11 mouse cellular contexts compared by ENCODE assay signal in genomic region chr16:97017171-97017738, GRCm38 (mm10).
DNase-seq lines count a peak whose midpoint lies in the region; ATAC-seq and TF ChIP-seq lines count a peak whose summit lies in the region.
"Had no signal": no experiment of that assay in that cellular context is flagged by ENCODE, and none has a peak within 500 bp of the region (broad histone marks: within the 10 kb centered on the region; RNA-seq: fewer than 3 reads in every experiment).

No protein-coding gene starts in this region.

- no peak overlapping the region for H3K27ac ChIP-seq in left cerebral cortex, adult 2 months
- no peak overlapping the region; the same call in 1 of the 2 replicates for H3K27ac ChIP-seq in hindbrain, embryonic 15.5 days (replicated peaks)
- peak overlapping the region; percentile 68; the same call in 1 of the 2 replicates for H3K27ac ChIP-seq in midbrain, postnatal 0 days (ENCODE audit: low read depth, low read length)
- H3K27ac ChIP-seq: macrophage had no signal

- no peaks in the 10 kb centered on the region for H3K9me3 ChIP-seq in hindbrain, embryonic 15.5 days
- H3K9me3 ChIP-seq in midbrain, postnatal 0 days (ENCODE audit: low read length), result no peaks in the 10 kb centered on the region

- peak; percentile 34 for TF ChIP-seq CTCF in left cerebral cortex, adult 2 months (IDR thresholded peaks at IDR 0.05)
- peak; percentile 70 for TF ChIP-seq CTCF in midbrain, postnatal 0 days (IDR thresholded peaks at IDR 0.05)

- H3K4me1 ChIP-seq in hindbrain, embryonic 15.5 days (replicated peaks), result peaks cover 15% of the 10 kb centered on the region
- no peaks in the 10 kb centered on the region for H3K4me1 ChIP-seq in midbrain, postnatal 0 days (ENCODE audit: insufficient read depth, low read length)

- DNase-seq in embryo, embryonic 10.5 days (ENCODE audit: low spot score), result peak; percentile 13
- no peak for DNase-seq in embryo, embryonic 11 days
- DNase-seq in left cerebral cortex, adult 2 months (ENCODE audit: extremely low spot score in 1 of 2, low spot score in 2 of 2), result no peak
- no peak for DNase-seq in left cerebral cortex, postnatal 25 days (ENCODE audit: low spot score in 2 of 2)
- peak; percentile 62 for DNase-seq in midbrain, postnatal 0 days (ENCODE audit: low spot score)
- no peak for DNase-seq in heart, adult 18-20 months
- DNase-seq: cerebellum, adult 11-12 months; heart, adult 11 months had no signal

- WGBS in hindbrain, embryonic 15.5 days, result 84% methylated on average over 3 of the region's 3 CpGs
- WGBS in midbrain, postnatal 0 days, result 64% methylated on average over 3 of the region's 3 CpGs

- no peaks in the 10 kb centered on the region for H3K36me3 ChIP-seq in hindbrain, embryonic 15.5 days
- no peaks in the 10 kb centered on the region for H3K36me3 ChIP-seq in midbrain, postnatal 0 days (ENCODE audit: insufficient read depth, low read length)

- ATAC-seq in hindbrain, embryonic 15.5 days (ENCODE audit: low FRiP score, low read depth), result peak; percentile 29; the same call in 1 of the 2 replicates
- no peak for ATAC-seq in midbrain, postnatal 0 days (ENCODE audit: low FRiP score)
- no peak; the same call in 1 of the 2 replicates for ATAC-seq in granulocyte monocyte progenitor cell, adult 5-6 weeks (replicated peaks; ENCODE audit: poor library complexity, severe bottlenecking)

- H3K27me3 ChIP-seq in hindbrain, embryonic 15.5 days, result no peaks in the 10 kb centered on the region
- H3K27me3 ChIP-seq in midbrain, postnatal 0 days (ENCODE audit: insufficient read depth, low read length), result no peaks in the 10 kb centered on the region

- intact Hi-C loops in left cerebral cortex, adult 2 months (cut with DNase I), result loop anchor here (2.0 kb wide), 1 partner anchor 164 kb away; no protein-coding TSS in a partner anchor
- intact Hi-C loops in left cerebral cortex, postnatal 25 days (cut with DNase I), result loop anchor here (5.0 kb wide), 1 partner anchor 115 kb away; no protein-coding TSS in a partner anchor

- no peak overlapping the region for H3K9ac ChIP-seq in hindbrain, embryonic 15.5 days
- H3K9ac ChIP-seq in midbrain, postnatal 0 days (replicated peaks; ENCODE audit: low read length, poor library complexity, severe bottlenecking), result no peak overlapping the region

- no peak overlapping the region for H3K4me3 ChIP-seq in left cerebral cortex, adult 2 months
- no peak overlapping the region for H3K4me3 ChIP-seq in hindbrain, embryonic 15.5 days
- H3K4me3 ChIP-seq in midbrain, postnatal 0 days (ENCODE audit: low read depth, low read length), result no peak overlapping the region

- H3K4me2 ChIP-seq in hindbrain, embryonic 15.5 days, result no peak overlapping the region
- no peak overlapping the region for H3K4me2 ChIP-seq in midbrain, postnatal 0 days (ENCODE audit: low read depth, low read length, poor library complexity, severe bottlenecking)

Comparison
In these comparisons a context has a peak if more than half of its experiments do, and no peak if none do; other contexts are left out.
1. DNase-seq: peak in embryo, embryonic 10.5 days (single experiment) and midbrain, postnatal 0 days (single experiment); none in embryo, embryonic 11 days (single experiment), left cerebral cortex, adult 2 months (0 of 2), left cerebral cortex, postnatal 25 days (0 of 2) and heart, adult 18-20 months (0 of 2).